Mouse (Mus musculus): ENCODE measurements around the gene Prcd.
A peak's percentile ranks its signal among the peaks of the same experiment; 100 is the strongest.
"Not testable (repeated sequence)": the region's sequence is repeated elsewhere in the genome, so short reads cannot be mapped to it uniquely, and the experiment has no call there.

The Prcd gene

GRCm38 (mm10) chr11:116648976-116649375 lies 4.4 kb upstream of the Prcd start:
- no peak for DNase-seq (ENCODE audit: low spot score in 2 of 2)

- DNase-seq (ENCODE audit: low spot score in 2 of 2): no peak
Observed at GRCm38 (mm10) chr11:116649711-116650337, 3.5 kb upstream of the Prcd start.

- DNase-seq (ENCODE audit: low spot score in 2 of 2): no peak
Observed at GRCm38 (mm10) chr11:116650811-116651210, 2.5 kb upstream of the Prcd start.

GRCm38 (mm10) chr11:116651339-116651738 lies 2.0 kb upstream of the Prcd start:
- DNase-seq (ENCODE audit: low spot score in 2 of 2): no peak

- no peak for DNase-seq (ENCODE audit: low spot score in 2 of 2)
Observed at GRCm38 (mm10) chr11:116652330-116653098, 820 bp upstream of the Prcd start.

GRCm38 (mm10) chr11:116653709-116654221 lies 431 bp downstream of the Prcd start:
- no peak for DNase-seq (ENCODE audit: low spot score in 2 of 2)

- peak in 1 of 2 experiments; percentile 69 for DNase-seq (ENCODE audit: low spot score in 2 of 2)
Observed at GRCm38 (mm10) chr11:116654255-116654821, 1.0 kb downstream of the Prcd start, which contains the start of gene Cygb. Cygb (minus strand) TSS chr11:116654313.

- DNase-seq (ENCODE audit: low spot score in 2 of 2): no peak
Observed at GRCm38 (mm10) chr11:116656348-116657191, 3.2 kb downstream of the Prcd start.

- peak; percentile 90 for DNase-seq (ENCODE audit: low spot score in 2 of 2)
Observed at GRCm38 (mm10) chr11:116657311-116658223, 4.2 kb downstream of the Prcd start.

- no peak for DNase-seq (ENCODE audit: low spot score in 2 of 2)
Observed at GRCm38 (mm10) chr11:116658238-116658637, 4.9 kb downstream of the Prcd start.

GRCm38 (mm10) chr11:116659027-116659621 lies 5.8 kb downstream of the Prcd start:
- no peak for DNase-seq (ENCODE audit: low spot score in 2 of 2)

- DNase-seq (ENCODE audit: low spot score in 2 of 2): no peak
Observed at GRCm38 (mm10) chr11:116660181-116660580, 6.8 kb downstream of the Prcd start.

- no peak for DNase-seq (ENCODE audit: low spot score in 2 of 2)
Observed at GRCm38 (mm10) chr11:116661291-116661947, 8.1 kb downstream of the Prcd start.

GRCm38 (mm10) chr11:116661948-116662377 lies 8.6 kb downstream of the Prcd start:
- no peak for DNase-seq (ENCODE audit: low spot score in 2 of 2)

GRCm38 (mm10) chr11:116665289-116665688 lies 12.0 kb downstream of the Prcd start:
- DNase-seq (ENCODE audit: low spot score in 2 of 2): no peak

- DNase-seq (ENCODE audit: low spot score in 2 of 2): no peak
Observed at GRCm38 (mm10) chr11:116666566-116666965, 13.2 kb downstream of the Prcd start.

- DNase-seq (ENCODE audit: low spot score in 2 of 2): not testable (repeated sequence)
Observed at GRCm38 (mm10) chr11:116667012-116667411, 13.7 kb downstream of the Prcd start.

GRCm38 (mm10) chr11:116667930-116668329 lies 14.6 kb downstream of the Prcd start:
- DNase-seq (ENCODE audit: low spot score in 2 of 2): no peak

GRCm38 (mm10) chr11:116668381-116668825 lies 15.1 kb downstream of the Prcd start:
- no peak for DNase-seq (ENCODE audit: low spot score in 2 of 2)
